Mouse (Mus musculus) C2C12 (cell line): ENCODE data around the gene Kif13a. TPM values are rescaled to one million over a fixed set of nuclear protein-coding genes. Genes with fewer than 3 reads are reported as not detected.

Experiments
- H3K27me3 ChIP-seq: one replicate; pipeline ENCODE4 v1.6.1; 2011; ENCODE audit not compliant: control insufficient read depth, insufficient read depth, insufficient read length
- H3K36me3 ChIP-seq: one replicate; pipeline ENCODE4 v1.6.1; 2011; ENCODE audit not compliant: control insufficient read depth, insufficient read depth
- H3K4me3 ChIP-seq: one replicate; pipeline ENCODE4 v1.5.1; 2011; ENCODE audit warnings: mild to moderate bottlenecking, control low read depth; ENCODE audit not compliant: poor library complexity, insufficient read depth, severe bottlenecking
- H3K79me2 ChIP-seq: one replicate; pipeline ENCODE4 v1.6.1; 2011; ENCODE audit not compliant: control insufficient read depth, insufficient read depth
- H3K79me3 ChIP-seq: one replicate; pipeline ENCODE4 v1.6.1; 2011; ENCODE audit warnings: low read depth, control low read depth
- H3ac ChIP-seq: one replicate; pipeline ENCODE3; 2011; ENCODE audit warnings: low read depth; ENCODE audit not compliant: control insufficient read depth, insufficient read length
- CEBPB ChIP-seq: IDR thresholded peaks from one replicate; pipeline ENCODE4 v1.6.1; 2011; ENCODE audit warnings: low read depth, mild to moderate bottlenecking, control low read depth, moderate library complexity
- CTCF ChIP-seq: IDR thresholded peaks from one replicate; pipeline ENCODE4 v1.5.1; 2011; ENCODE audit not compliant: control insufficient read depth, insufficient read depth, insufficient read length
- FOSL1 ChIP-seq: IDR thresholded peaks from one replicate; pipeline ENCODE4 v1.8.0; 2011; ENCODE audit warnings: mild to moderate bottlenecking, low read length; ENCODE audit not compliant: poor library complexity, insufficient read depth, severe bottlenecking
- MAX ChIP-seq: IDR thresholded peaks from one replicate; pipeline ENCODE4 v1.6.1; 2011; ENCODE audit warnings: mild to moderate bottlenecking, control low read depth
- MYOD1 ChIP-seq: IDR thresholded peaks from one replicate; pipeline ENCODE4 v1.6.1; 2011; ENCODE audit warnings: low read depth; ENCODE audit not compliant: control insufficient read depth, insufficient read length
- MYOG ChIP-seq: IDR thresholded peaks from one replicate; pipeline ENCODE4 v1.6.1; 2011; ENCODE audit not compliant: control insufficient read depth, insufficient read length; ENCODE audit errors: extremely low read depth
- USF1 ChIP-seq: IDR thresholded peaks from one replicate; pipeline ENCODE4 v1.6.1; 2011; ENCODE audit warnings: low read depth, mild to moderate bottlenecking, control low read depth, moderate library complexity
- polyA plus RNA-seq: library from polyadenylated mRNA; unstranded; fragments of >200 nt; fragmentation: generic; extraction: Trizol; gene quantifications from one replicate; pipeline ENCODE4 v1.2.1, GENCODE M21; 2012; ENCODE audit warnings: missing spikeins

The Kif13a gene
- polyA plus RNA-seq, 1 experiment: 9.2 TPM

- H3K36me3 ChIP-seq: peaks cover 10% of the 10 kb centered on the region
Measured at GRCm38 (mm10) chr13:46810613-46811012, 119.1 kb downstream of the Kif13a start.

DNA sequence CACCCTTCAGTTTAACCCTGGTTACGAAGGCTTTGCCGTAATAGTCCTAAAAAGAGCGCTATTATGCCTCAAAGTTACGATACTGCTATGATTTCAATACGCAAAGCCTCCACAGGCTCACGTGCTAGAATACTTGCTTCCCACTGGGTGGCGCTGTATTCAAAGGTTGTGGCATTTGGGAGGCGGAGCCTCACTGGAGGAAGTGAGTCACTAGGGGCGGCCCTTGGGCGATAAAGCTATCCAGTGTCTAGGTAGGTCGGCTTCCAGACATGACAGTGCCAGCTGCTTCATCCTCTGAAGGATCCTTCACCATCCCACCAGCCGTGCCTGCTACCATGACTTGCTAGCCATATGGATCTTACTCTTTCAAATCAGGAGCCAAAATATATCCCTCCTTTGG lies 119.6 kb downstream of the Kif13a start:
- H3K36me3 ChIP-seq: peaks cover 7% of the 10 kb centered on the region
- no peaks in the 10 kb centered on the region for H3K79me3 ChIP-seq
- no peak overlapping the region for H3K4me3 ChIP-seq
- TF ChIP-seq MYOD1 (peak; percentile 22), MYOG (no peak), CTCF (peak; percentile 26)
- H3K27me3 ChIP-seq: no peaks in the 10 kb centered on the region
- H3ac ChIP-seq: no peak overlapping the region
- no peaks in the 10 kb centered on the region for H3K79me2 ChIP-seq

More at GRCm38 (mm10) chr13:46810613-46811012, 119.1 kb downstream of the Kif13a start:
- H3K79me2 ChIP-seq: no peaks in the 10 kb centered on the region
- no peak overlapping the region for H3K4me3 ChIP-seq
- no peaks in the 10 kb centered on the region for H3K27me3 ChIP-seq
- no peaks in the 10 kb centered on the region for H3K79me3 ChIP-seq
- TF ChIP-seq CEBPB: no peak
- no peak for TF ChIP-seq USF1
- TF ChIP-seq CTCF: no peak
- TF ChIP-seq MYOG: no peak
- no peak for TF ChIP-seq FOSL1
- TF ChIP-seq MAX: no peak
- no peak for TF ChIP-seq MYOD1
- H3ac ChIP-seq: no peak overlapping the region

DNA sequence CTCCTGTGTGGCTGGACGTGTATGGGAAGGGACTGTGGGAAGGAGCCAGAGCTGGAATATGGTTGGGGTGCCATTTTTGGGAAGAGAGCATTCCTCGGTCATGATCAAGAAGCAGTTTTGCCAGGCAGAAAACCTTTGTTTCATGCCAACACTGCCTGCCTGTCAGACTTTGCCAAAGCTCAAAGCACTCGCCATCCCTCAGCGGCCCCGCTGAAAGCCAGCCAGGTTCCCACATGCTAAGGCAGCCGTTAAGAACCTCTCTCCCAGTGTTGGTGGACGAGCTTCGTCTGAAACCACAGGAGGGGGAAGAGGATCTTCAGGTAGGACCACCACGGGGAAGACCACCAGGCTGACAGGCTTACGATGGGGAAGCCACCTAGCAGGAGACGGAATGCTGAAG lies 121.8 kb downstream of the Kif13a start:
- H3K4me3 ChIP-seq: no peak overlapping the region
- no peaks in the 10 kb centered on the region for H3K79me2 ChIP-seq
- peaks cover 3% of the 10 kb centered on the region for H3K36me3 ChIP-seq
- H3K27me3 ChIP-seq: no peaks in the 10 kb centered on the region
- TF ChIP-seq FOSL1: no peak
- TF ChIP-seq CTCF: no peak
- no peak for TF ChIP-seq MYOD1
- no peak for TF ChIP-seq MYOG
- no peak for TF ChIP-seq USF1
- TF ChIP-seq MAX: no peak
- no peak for TF ChIP-seq CEBPB
- H3K79me3 ChIP-seq: no peaks in the 10 kb centered on the region
- H3ac ChIP-seq: no peak overlapping the region

GRCm38 (mm10) chr13:46801196-46801595 lies 128.5 kb downstream of the Kif13a start:
- Histone ChIP-seq H3K4me3 (no peak overlapping the region), H3K36me3 (peaks cover 8% of the 10 kb centered on the region), H3K27me3 (no peaks in the 10 kb centered on the region), H3K79me2 (no peaks in the 10 kb centered on the region), H3ac (no peak overlapping the region), H3K79me3 (no peaks in the 10 kb centered on the region)
- TF ChIP-seq MAX (no peak), USF1 (no peak), MYOG (no peak), CTCF (no peak), FOSL1 (no peak), CEBPB (no peak)

DNA sequence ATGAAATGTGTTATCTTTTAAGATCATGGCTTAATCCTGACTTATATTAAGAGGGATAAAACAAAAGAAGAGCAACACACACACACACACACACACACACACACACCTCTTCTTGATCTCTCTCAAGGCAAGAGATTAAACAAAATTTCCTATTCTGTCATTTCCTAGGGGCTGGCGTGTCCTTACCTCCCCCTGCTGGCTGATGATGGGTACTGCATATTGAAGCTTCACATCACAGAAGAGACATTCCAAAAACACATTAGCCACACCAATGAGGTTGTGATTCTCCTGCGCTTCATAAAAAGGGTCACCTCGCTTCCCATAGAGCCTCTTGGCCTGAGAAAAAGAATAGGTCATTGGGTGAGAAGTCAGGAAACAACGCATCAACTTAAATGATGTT lies 131.5 kb downstream of the Kif13a start:
- no peaks in the 10 kb centered on the region for H3K79me3 ChIP-seq
- no peaks in the 10 kb centered on the region for H3K79me2 ChIP-seq
- peaks cover 14% of the 10 kb centered on the region for H3K36me3 ChIP-seq
- no peak for TF ChIP-seq FOSL1
- TF ChIP-seq CEBPB: no peak
- no peak for TF ChIP-seq MYOD1
- no peak for TF ChIP-seq USF1
- TF ChIP-seq MAX: no peak
- TF ChIP-seq MYOG: no peak
- TF ChIP-seq CTCF: peak; percentile 45
- H3K27me3 ChIP-seq: no peaks in the 10 kb centered on the region
- no peak overlapping the region for H3K4me3 ChIP-seq
- H3ac ChIP-seq: no peak overlapping the region

GRCm38 (mm10) chr13:46796381-46796780 lies 133.3 kb downstream of the Kif13a start:
- no peak overlapping the region for H3K4me3 ChIP-seq
- no peak for TF ChIP-seq CEBPB
- no peak for TF ChIP-seq MYOG
- TF ChIP-seq MAX: no peak
- no peak for TF ChIP-seq FOSL1
- no peak for TF ChIP-seq MYOD1
- no peak for TF ChIP-seq USF1
- TF ChIP-seq CTCF: no peak
- peaks cover 10% of the 10 kb centered on the region for H3K36me3 ChIP-seq

More at GRCm38 (mm10) chr13:46796381-46796780, 133.3 kb downstream of the Kif13a start:
- Histone ChIP-seq H3K79me2 (no peaks in the 10 kb centered on the region), H3K27me3 (no peaks in the 10 kb centered on the region), H3ac (no peak overlapping the region), H3K79me3 (no peaks in the 10 kb centered on the region)
